Mouse (Mus musculus): ENCODE measurements around the gene Svs1.

DNA sequence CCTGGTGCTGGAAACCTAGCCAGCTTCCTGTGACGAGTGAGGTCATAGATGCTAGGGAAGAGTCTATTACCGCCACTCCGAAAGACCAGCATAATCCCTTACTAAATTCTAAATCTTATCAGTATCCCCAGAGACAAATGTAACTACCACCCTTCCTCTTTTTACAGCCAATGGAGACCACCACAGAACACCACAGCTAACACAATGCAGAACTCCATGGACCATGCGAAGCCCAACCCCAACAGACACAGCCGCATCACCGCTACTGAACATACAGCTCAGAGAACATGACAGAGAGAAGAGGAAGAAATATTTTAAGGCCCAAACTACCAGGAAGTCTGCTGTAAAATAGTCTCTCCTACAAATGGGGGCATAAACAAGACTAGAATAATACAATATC lies 35.0 kb upstream of the Svs1 start:
- no peak for TF ChIP-seq POLR2A (IDR thresholded peaks at IDR 0.05; ENCODE audit: extremely low read depth, insufficient read depth, low read length)
- TF ChIP-seq CTCF (IDR thresholded peaks at IDR 0.05; ENCODE audit: low read depth, low read length), result no peak

Measured in liver, adult 2 months (tissue).